ENCODE assay signal across 8 mouse cellular contexts in genomic region chr1:133045861-133046440, GRCm38 (mm10). TPM values are rescaled to one million over a fixed set of nuclear protein-coding genes. Genes with fewer than 3 reads are reported as not detected.
A peak's percentile ranks its signal among the peaks of the same experiment; 100 is the strongest.
DNase-seq lines count a peak whose midpoint lies in the region; ATAC-seq and TF ChIP-seq lines count a peak whose summit lies in the region.

No protein-coding gene starts in this region.

- DNase-seq in CD4-positive, CD25-positive, alpha-beta regulatory T cell, adult 2 months (ENCODE audit: low read depth, low spot score): peak; percentile 79
- peak; percentile 90 for DNase-seq in brain, adult 2 months (ENCODE audit: low read depth, low spot score)
- peak; percentile 80 for DNase-seq in forebrain, embryonic 10.5 days (ENCODE audit: extremely low spot score, low spot score)
- DNase-seq in kidney, postnatal 0 days (ENCODE audit: low spot score): peak; percentile 81
- DNase-seq in liver, embryonic 14.5 days (ENCODE audit: low read depth in 3 of 3, low spot score in 3 of 3): no peak
- DNase-seq in neural tube, embryonic 10.5 days (ENCODE audit: extremely low spot score, low spot score): peak; percentile 84

- H3K4me3 ChIP-seq in forebrain, embryonic 10.5 days: peak overlapping the region; percentile 95
- H3K4me3 ChIP-seq in heart, embryonic 14.5 days (ENCODE audit: control insufficient read depth in 1 of 2, insufficient read depth in 1 of 2, low read depth in 1 of 2, low read length in 2 of 2): peak overlapping the region; percentile 74 to 88
- peak overlapping the region; percentile 65 for H3K4me3 ChIP-seq in kidney, postnatal 0 days (replicated peaks; ENCODE audit: low read depth, low read length)
- peak overlapping the region; percentile 61 to 66 for H3K4me3 ChIP-seq in liver, embryonic 14.5 days (ENCODE audit: insufficient read depth in 1 of 2, low read depth in 2 of 2, low read length in 2 of 2)
- peak overlapping the region; percentile 62 for H3K4me3 ChIP-seq in stomach, embryonic 14.5 days (ENCODE audit: low read depth, low read length)

- H3K4me1 ChIP-seq in forebrain, embryonic 10.5 days: peaks cover 65% of the 10 kb centered on the region
- peaks cover 11 to 25% of the 10 kb centered on the region in 2 experiments; a peak in 3 of 4 replicates for H3K4me1 ChIP-seq in heart, embryonic 14.5 days (ENCODE audit: control insufficient read depth in 2 of 2, insufficient read depth in 2 of 2, low read length in 2 of 2)
- peaks cover 12% of the 10 kb centered on the region; the same call in 1 of the 2 replicates for H3K4me1 ChIP-seq in kidney, postnatal 0 days (replicated peaks; ENCODE audit: insufficient read depth, low read length)
- 0 out of 4 replicates have a peak, but pooled peaks cover 0 to 4% of the 10 kb centered on the region in 2 experiments for H3K4me1 ChIP-seq in liver, embryonic 14.5 days (replicated peaks; ENCODE audit: control insufficient read depth in 2 of 2, insufficient read depth in 2 of 2, low read length in 1 of 2)
- H3K4me1 ChIP-seq in stomach, embryonic 14.5 days (ENCODE audit: control insufficient read depth, insufficient read depth, low read length): peaks cover 17% of the 10 kb centered on the region

- H3K4me2 ChIP-seq in heart, embryonic 14.5 days (ENCODE audit: low read length): peak overlapping the region; percentile 77
- peak overlapping the region; percentile 77 for H3K4me2 ChIP-seq in kidney, postnatal 0 days (ENCODE audit: low read length)
- H3K4me2 ChIP-seq in liver, embryonic 14.5 days (ENCODE audit: low read depth): peak overlapping the region; percentile 88
- peak overlapping the region; percentile 72 for H3K4me2 ChIP-seq in stomach, embryonic 14.5 days (replicated peaks; ENCODE audit: low read depth, low read length)

- peaks cover 11% of the 10 kb centered on the region; the same call in 1 of the 2 replicates for H3K27me3 ChIP-seq in forebrain, embryonic 10.5 days (ENCODE audit: poor library complexity, severe bottlenecking)
- H3K27me3 ChIP-seq in heart, embryonic 14.5 days (ENCODE audit: control insufficient read depth, insufficient read depth, low read length): no peaks in the 10 kb centered on the region
- H3K27me3 ChIP-seq in kidney, postnatal 0 days (ENCODE audit: insufficient read depth, low read length): no peaks in the 10 kb centered on the region
- H3K27me3 ChIP-seq in liver, embryonic 14.5 days (ENCODE audit: control insufficient read depth, insufficient read depth, low read length): peaks cover 28% of the 10 kb centered on the region
- no peaks in the 10 kb centered on the region for H3K27me3 ChIP-seq in stomach, embryonic 14.5 days (ENCODE audit: control insufficient read depth, insufficient read depth, low read length)

- TF ChIP-seq EP300 in liver, embryonic 14.5 days (IDR thresholded peaks at IDR 0.05; ENCODE audit: low read depth): no peak

- under 1% methylated on average over 68 of the region's 71 CpGs for WGBS in forebrain, embryonic 10.5 days
- WGBS in heart, embryonic 14.5 days: under 1% methylated on average over 50 of the region's 71 CpGs
- WGBS in kidney, postnatal 0 days: under 1% methylated on average over 62 of the region's 71 CpGs
- under 1% methylated on average over 61 of the region's 71 CpGs for WGBS in liver, embryonic 14.5 days (ENCODE audit: insufficient replicate concordance)
- under 1% methylated on average over 71 of the region's 71 CpGs for WGBS in stomach, embryonic 14.5 days

- H3K27ac ChIP-seq in forebrain, embryonic 10.5 days: peak overlapping the region; percentile 99
- H3K27ac ChIP-seq in heart, embryonic 14.5 days (replicated peaks in 1 of 2; ENCODE audit: control insufficient read depth in 1 of 2, insufficient read depth in 1 of 2, low read depth in 2 of 2, low read length in 2 of 2): peak overlapping the region; percentile 82 to 92
- peak overlapping the region; percentile 62 for H3K27ac ChIP-seq in kidney, postnatal 0 days
- no peak overlapping the region for H3K27ac ChIP-seq in liver, embryonic 14.5 days
- peak overlapping the region; percentile 84 for H3K27ac ChIP-seq in stomach, embryonic 14.5 days (ENCODE audit: low read length)

- peak; percentile 44 for TF ChIP-seq CTCF in kidney, postnatal 0 days (IDR thresholded peaks at IDR 0.05; ENCODE audit: low read depth)
- peak; percentile 26; the same call in 1 of the 2 replicates for TF ChIP-seq CTCF in liver, embryonic 14.5 days (IDR thresholded peaks at IDR 0.05; ENCODE audit: low read depth)

- H3K9me3 ChIP-seq in forebrain, embryonic 10.5 days: no peaks in the 10 kb centered on the region
- H3K9me3 ChIP-seq in heart, embryonic 14.5 days (ENCODE audit: control insufficient read depth, low read length): no peaks in the 10 kb centered on the region
- no peaks in the 10 kb centered on the region for H3K9me3 ChIP-seq in kidney, postnatal 0 days (replicated peaks; ENCODE audit: low read length)
- no peaks in the 10 kb centered on the region for H3K9me3 ChIP-seq in liver, embryonic 14.5 days (ENCODE audit: control insufficient read depth, low read length)
- H3K9me3 ChIP-seq in stomach, embryonic 14.5 days (ENCODE audit: control insufficient read depth, low read depth, low read length): no peaks in the 10 kb centered on the region

- no peaks in the 10 kb centered on the region for H3K36me3 ChIP-seq in forebrain, embryonic 10.5 days (replicated peaks)
- no peaks in the 10 kb centered on the region for H3K36me3 ChIP-seq in heart, embryonic 14.5 days (ENCODE audit: control insufficient read depth, insufficient read depth, low read length)
- no peaks in the 10 kb centered on the region for H3K36me3 ChIP-seq in kidney, postnatal 0 days (ENCODE audit: insufficient read depth, low read length)
- H3K36me3 ChIP-seq in liver, embryonic 14.5 days (replicated peaks; ENCODE audit: control insufficient read depth, insufficient read depth, low read depth): no peaks in the 10 kb centered on the region
- no peaks in the 10 kb centered on the region for H3K36me3 ChIP-seq in stomach, embryonic 14.5 days (ENCODE audit: control insufficient read depth, insufficient read depth, low read length)

- peak; percentile 75 for ATAC-seq in heart, embryonic 14.5 days (ENCODE audit: insufficient number of reproducible peaks, insufficient read depth, low FRiP score, low read depth)
- ATAC-seq in kidney, postnatal 0 days (replicated peaks; ENCODE audit: low FRiP score, low read depth): peak; percentile 80
- ATAC-seq in liver, embryonic 14.5 days (ENCODE audit: insufficient read depth): peak; percentile 72
- peak; percentile 89 for ATAC-seq in stomach, embryonic 14.5 days (ENCODE audit: insufficient number of reproducible peaks, insufficient read depth, low FRiP score, low read depth)

- H3K9ac ChIP-seq in heart, embryonic 14.5 days (ENCODE audit: low read length): peak overlapping the region; percentile 93
- H3K9ac ChIP-seq in kidney, postnatal 0 days (ENCODE audit: low read depth, low read length): peak overlapping the region; percentile 69
- peak overlapping the region; percentile 58 for H3K9ac ChIP-seq in liver, embryonic 14.5 days (replicated peaks)
- H3K9ac ChIP-seq in stomach, embryonic 14.5 days (replicated peaks; ENCODE audit: low read depth, low read length): peak overlapping the region; percentile 71

RNA-seq across cellular contexts. Expression of gene Pik3c2b, which starts 0.5 kb away (rescaled TPM):
- polyA plus RNA-seq in forebrain, embryonic 10.5 days (2016; fragmentation: Nextera tagmentation; extraction: Ambion mirVana): 13.6 and 13.7 TPM in 2 replicates
- 11.4 and 12.8 TPM in 2 replicates for polyA plus RNA-seq in heart, embryonic 14.5 days (2014; fragmentation: Nextera tagmentation; extraction: Ambion mirVana)
- 3.0 and 3.2 TPM in 2 replicates for polyA plus RNA-seq in kidney, postnatal 0 days (2015; fragmentation: Nextera tagmentation; extraction: Ambion mirVana)
- 0.76 and 0.83 TPM in 2 replicates for polyA plus RNA-seq in liver, embryonic 14.5 days (2012; rRNA removed)
- 0.48 and 0.75 TPM in 2 replicates for polyA plus RNA-seq in liver, embryonic 14.5 days (2014; fragmentation: Nextera tagmentation; extraction: Ambion mirVana)
- 10.7 and 13.8 TPM in 2 replicates for polyA plus RNA-seq in stomach, embryonic 14.5 days (2014; fragmentation: Nextera tagmentation; extraction: Ambion mirVana)

RNA-seq across cellular contexts. Expression of gene Mdm4, which starts 15.6 kb away (rescaled TPM):
- polyA plus RNA-seq in forebrain, embryonic 10.5 days (2016; fragmentation: Nextera tagmentation; extraction: Ambion mirVana): 38.5 and 38.8 TPM in 2 replicates
- 34.7 and 38.2 TPM in 2 replicates for polyA plus RNA-seq in heart, embryonic 14.5 days (2014; fragmentation: Nextera tagmentation; extraction: Ambion mirVana)
- polyA plus RNA-seq in kidney, postnatal 0 days (2015; fragmentation: Nextera tagmentation; extraction: Ambion mirVana): 16.7 and 17.5 TPM in 2 replicates
- 21.6 and 25.9 TPM in 2 replicates for polyA plus RNA-seq in liver, embryonic 14.5 days (2012; rRNA removed)
- polyA plus RNA-seq in liver, embryonic 14.5 days (2014; fragmentation: Nextera tagmentation; extraction: Ambion mirVana): 11.6 and 14.4 TPM in 2 replicates
- polyA plus RNA-seq in stomach, embryonic 14.5 days (2014; fragmentation: Nextera tagmentation; extraction: Ambion mirVana): 69.7 and 71.6 TPM in 2 replicates

Comparison
In these comparisons a context has a peak if more than half of its experiments do, and no peak if none do; other contexts are left out.
1. DNase-seq: peak in CD4-positive, CD25-positive, alpha-beta regulatory T cell, adult 2 months (single experiment), brain, adult 2 months (single experiment), forebrain, embryonic 10.5 days (single experiment), kidney, postnatal 0 days (single experiment) and neural tube, embryonic 10.5 days (single experiment); none in liver, embryonic 14.5 days (0 of 3).
2. Peak in every context shown above with its lines, with median percentiles within 50 percentile points of each other: H3K4me3 ChIP-seq, ATAC-seq, H3K4me2 ChIP-seq and H3K9ac ChIP-seq.